Mouse (Mus musculus): Measurements from ENCODE around the gene Wdr89.

Gene Wdr89

GRCm38 (mm10) chr12:75616841-75617240 is 52.5 kb downstream of the Wdr89 start:
- no peak for DNase-seq (ENCODE audit: extremely low spot score, low read depth, low spot score)

- DNase-seq (ENCODE audit: extremely low spot score, low read depth, low spot score): no peak
Measured at GRCm38 (mm10) chr12:75616158-75616791, 53.1 kb downstream of the Wdr89 start.

- DNase-seq (ENCODE audit: extremely low spot score, low read depth, low spot score): no peak
Measured at GRCm38 (mm10) chr12:75615556-75615955, 53.8 kb downstream of the Wdr89 start.

GRCm38 (mm10) chr12:75612711-75613110 is 56.6 kb downstream of the Wdr89 start:
- DNase-seq (ENCODE audit: extremely low spot score, low read depth, low spot score): no peak

- DNase-seq (ENCODE audit: extremely low spot score, low read depth, low spot score): no peak
Measured at GRCm38 (mm10) chr12:75599490-75599889, 69.8 kb downstream of the Wdr89 start.

- DNase-seq (ENCODE audit: extremely low spot score, low read depth, low spot score): no peak
Measured at GRCm38 (mm10) chr12:75598988-75599387, 70.3 kb downstream of the Wdr89 start.

GRCm38 (mm10) chr12:75597707-75598106 is 71.6 kb downstream of the Wdr89 start:
- no peak for DNase-seq (ENCODE audit: extremely low spot score, low read depth, low spot score)

- peak; percentile 57 for DNase-seq (ENCODE audit: extremely low spot score, low read depth, low spot score)
Measured at GRCm38 (mm10) chr12:75596154-75597002, 73.0 kb downstream of the Wdr89 start, which contains the start of gene Ppp2r5e. TSS of gene Ppp2r5e (minus strand) at chr12:75596245.

- no peak for DNase-seq (ENCODE audit: extremely low spot score, low read depth, low spot score)
Measured at GRCm38 (mm10) chr12:75595291-75596153, 73.8 kb downstream of the Wdr89 start.

- no peak for DNase-seq (ENCODE audit: extremely low spot score, low read depth, low spot score)
Measured at GRCm38 (mm10) chr12:75594404-75594803, 74.9 kb downstream of the Wdr89 start.

- no peak for DNase-seq (ENCODE audit: extremely low spot score, low read depth, low spot score)
Measured at GRCm38 (mm10) chr12:75593817-75594216, 75.5 kb downstream of the Wdr89 start.

GRCm38 (mm10) chr12:75587501-75587900 is 81.8 kb downstream of the Wdr89 start:
- DNase-seq (ENCODE audit: extremely low spot score, low read depth, low spot score): no peak

GRCm38 (mm10) chr12:75583776-75584175 is 85.6 kb downstream of the Wdr89 start:
- DNase-seq (ENCODE audit: extremely low spot score, low read depth, low spot score): no peak

Data from hindlimb bud, embryonic 11.5 days (tissue).